Mouse (Mus musculus): ENCODE results near the gene Oas2.

Gene Oas2

DNA sequence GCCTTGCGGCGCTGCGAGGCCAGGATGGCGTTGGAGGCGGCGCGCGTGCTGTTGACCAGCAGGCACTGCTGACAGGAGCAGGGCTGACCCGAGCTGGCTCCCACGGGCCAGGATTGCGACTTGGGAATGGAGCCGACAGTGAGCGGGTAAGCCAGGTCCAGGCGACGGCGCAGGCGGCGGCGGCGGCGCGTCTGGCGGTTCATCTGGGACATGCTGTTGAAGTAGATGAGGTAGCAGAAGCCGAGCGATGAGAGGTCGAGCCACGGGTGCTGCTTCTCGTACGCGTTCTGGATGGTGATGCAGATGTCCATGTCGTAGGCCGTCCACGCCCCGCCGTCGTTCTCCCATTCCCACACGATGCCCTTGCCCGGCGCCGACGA, 55.0 kb downstream of the Oas2 start:
- DNase-seq, result no peak

DNA sequence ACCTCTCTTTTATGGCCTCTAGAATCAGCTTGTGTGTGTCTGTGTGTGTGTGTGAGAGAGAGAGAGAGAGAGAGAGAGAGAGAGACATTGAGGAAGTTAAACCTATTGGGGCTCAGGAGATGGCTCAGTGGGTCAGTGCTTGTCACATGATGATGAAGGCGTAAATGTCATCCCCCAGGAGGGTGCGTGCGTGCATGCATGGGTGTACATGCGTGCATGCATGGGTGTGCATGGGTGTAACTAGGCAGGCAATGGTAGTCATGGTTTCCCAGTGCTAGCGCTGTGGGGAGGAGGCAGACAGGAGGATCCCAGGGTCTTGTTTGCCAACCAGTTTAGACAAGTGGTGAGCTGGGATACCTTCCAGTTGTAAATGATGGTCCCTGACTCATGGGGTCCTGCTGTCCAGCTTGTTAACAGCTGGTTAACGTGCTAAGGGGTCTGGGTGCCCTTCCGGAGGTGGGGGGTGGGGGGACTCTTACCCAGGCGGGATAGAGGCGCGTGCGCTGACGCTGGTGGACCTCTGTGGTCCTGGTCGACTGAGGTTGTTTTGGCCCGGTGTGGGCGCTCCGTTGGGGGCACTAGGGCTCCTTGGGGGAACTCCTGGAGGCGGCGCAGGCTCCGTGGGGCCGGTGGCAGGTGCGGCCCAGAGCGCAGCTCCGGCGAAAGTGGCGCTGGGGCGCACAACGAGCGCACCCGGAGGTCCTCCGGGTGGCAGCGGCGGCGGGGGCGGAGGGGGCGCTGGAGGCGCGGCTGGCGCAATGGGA, 55.5 kb downstream of the Oas2 start:
- DNase-seq, result no peak

DNA sequence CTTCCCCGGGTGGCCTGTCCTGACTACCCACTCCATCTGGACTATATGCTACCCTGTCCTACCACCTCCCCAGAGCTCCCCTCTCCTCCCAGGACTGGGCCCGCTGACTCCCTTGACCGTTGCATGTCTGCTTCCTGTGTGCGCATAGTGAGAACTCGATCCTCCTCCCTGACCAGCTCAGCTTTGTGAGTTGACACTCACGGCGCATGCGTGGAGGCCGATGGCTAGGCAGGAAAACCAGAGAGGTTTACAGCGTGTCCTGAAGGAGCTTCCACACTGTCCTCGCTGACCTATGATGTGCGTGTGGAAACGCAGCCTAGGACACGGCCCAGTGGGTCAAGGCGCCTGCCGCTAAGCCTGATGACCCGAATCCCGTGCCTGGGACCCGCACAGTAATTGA, 57.6 kb downstream of the Oas2 start:
- DNase-seq, result no peak

DNA sequence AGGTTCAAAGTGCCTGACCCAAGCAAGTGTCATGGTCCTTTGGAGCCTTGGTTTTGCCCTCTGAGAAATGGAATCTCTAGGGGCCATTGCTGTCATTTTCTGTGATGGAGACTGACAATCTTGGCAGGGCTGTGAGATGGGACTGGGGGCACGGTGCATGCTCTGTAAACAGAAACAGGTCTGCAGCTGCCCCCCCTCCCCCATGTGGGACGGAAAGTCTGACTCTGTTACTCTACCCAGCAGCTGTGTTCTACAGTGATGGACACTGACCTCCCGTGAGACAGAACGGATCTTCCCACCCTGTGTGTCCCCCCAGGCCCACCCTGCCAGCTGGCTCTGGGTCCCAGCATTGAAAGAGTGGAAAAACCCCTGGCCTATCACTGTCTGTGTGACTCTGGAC, 59.2 kb downstream of the Oas2 start:
- no peak for DNase-seq

- no peak for DNase-seq
These were observed 61.2 kb downstream of the Oas2 start for GRCm38 (mm10) chr5:120688434-120688833.

DNA sequence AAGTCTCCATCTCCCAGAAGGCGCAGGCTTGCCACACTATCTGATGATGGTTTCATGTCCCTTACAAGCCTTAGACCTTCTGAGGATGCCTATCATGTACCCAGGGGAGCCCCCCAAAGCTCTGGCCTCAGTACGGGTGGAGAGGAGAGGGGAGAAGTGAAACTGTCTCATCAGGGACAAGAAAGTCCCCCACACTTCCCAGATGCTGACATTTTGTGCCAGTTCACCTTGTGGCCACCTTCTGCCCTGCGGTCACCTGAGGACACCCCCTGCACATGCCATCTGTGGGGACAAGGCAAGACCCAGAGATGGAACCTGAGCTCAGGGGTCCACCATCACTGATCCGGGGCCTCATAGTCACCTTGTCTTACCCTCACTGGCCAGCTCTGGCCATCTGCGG, 61.8 kb downstream of the Oas2 start:
- DNase-seq, result no peak

DNA sequence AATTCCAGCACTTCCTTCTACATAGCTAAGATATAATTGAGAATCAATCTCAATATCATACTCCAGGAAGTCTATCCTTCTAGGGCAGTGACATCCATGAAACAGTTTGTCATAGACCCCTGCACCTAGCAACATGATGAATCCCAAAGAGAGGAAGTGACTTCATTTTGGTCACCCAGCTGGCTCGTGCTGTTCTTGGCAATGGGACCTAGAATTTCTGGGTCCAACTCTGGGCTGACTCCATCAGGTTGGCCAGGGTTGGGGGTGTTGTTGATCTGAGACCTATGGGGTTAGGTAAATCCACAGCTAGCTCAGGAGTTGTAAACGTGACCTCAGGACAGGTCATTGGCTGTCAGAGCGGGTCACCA, 62.2 kb downstream of the Oas2 start:
- no peak for DNase-seq

- no peak for DNase-seq
These were observed 62.7 kb downstream of the Oas2 start for GRCm38 (mm10) chr5:120686749-120687483.

DNA sequence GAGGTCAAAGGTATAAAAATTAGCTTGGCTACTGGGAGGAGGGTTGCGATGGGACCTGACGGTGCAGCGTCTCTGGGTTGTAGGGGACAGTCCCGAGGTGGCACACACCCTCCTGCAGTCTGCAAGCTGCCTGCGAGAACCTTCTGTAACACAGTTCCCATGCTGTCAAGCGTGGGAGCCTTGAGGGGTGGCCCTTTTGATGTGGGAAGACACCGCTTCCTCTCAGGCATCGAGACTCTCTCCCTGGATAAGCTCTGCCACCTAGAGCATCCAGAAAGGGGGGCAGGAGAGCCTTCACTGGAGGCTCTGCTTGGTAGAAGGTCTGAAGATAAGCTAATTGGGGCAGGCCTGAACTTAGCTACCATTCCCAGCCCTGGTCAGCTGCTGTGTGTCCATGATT, 64.0 kb downstream of the Oas2 start:
- no peak for DNase-seq

DNA sequence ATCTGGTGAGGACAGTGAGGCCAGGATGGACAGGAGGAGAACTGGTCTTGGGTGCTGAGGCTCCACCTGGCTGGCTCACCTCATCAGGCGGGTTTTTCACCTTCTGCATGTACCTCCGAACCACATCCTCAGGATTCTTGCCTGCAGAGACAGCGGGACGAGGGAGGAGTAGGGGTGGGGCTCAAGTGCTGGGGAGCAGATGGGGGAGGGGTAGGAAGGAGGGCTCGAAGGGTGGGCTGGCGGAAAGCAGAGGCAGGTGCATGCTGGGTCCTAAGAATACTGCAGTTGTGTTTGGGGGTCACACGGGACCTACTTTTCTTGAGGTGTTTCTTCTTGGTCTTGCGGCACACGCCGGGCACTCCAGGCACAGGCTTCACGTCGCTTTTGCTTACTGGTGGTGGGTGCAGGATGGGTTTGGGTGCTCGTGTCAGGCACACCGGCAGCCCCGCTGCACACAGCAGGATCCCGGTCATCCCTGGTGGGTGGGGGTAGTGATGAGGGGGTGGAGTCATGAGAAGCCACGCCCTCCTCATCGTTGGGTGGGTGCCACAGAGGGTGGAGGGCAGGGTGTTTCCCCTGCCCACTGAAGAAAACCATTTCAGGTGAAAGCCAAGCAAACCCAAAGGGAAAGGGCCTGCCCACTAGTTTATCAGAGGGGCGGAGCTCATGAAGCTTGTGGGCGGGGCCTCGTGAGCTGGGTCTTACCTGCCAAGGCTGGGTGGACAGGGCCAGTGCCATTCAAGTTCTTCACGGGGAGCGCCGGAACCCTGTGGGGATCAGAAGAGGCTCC, 66.5 kb downstream of the Oas2 start:
- DNase-seq, result no peak

DNA sequence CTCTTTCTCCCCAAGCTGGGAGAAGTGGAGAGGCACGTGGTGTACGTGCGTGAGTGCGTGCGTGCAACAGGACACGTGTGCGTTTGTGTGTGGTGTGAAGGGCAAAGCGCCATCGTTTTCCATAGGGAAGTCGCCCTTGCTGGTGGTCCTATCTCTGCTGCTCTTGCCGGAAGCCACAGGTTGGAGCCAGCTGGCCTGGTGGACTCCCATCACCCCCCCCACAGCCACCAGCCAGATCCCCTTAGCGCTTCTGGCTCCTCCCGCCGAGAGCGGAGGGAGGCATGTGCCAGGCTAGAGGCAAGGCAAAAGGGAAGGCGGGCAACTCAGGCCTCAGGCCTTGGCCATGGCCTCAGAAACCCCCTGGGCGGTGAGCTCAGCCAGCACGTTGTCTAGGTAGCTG, 68.7 kb downstream of the Oas2 start:
- DNase-seq, result no peak
